Mouse (Mus musculus) splenic B cell, adult 2 months (primary cell): Measurements from ENCODE around the gene Ppm1b.

Source experiments
- DNase-seq: peaks from one replicate; pipeline ENCODE4 v3.0.0-alpha.2; 2011; ENCODE audit warnings: low read depth, low spot score
- H3K27me3 ChIP-seq: 2 replicates; pipeline ENCODE4 v1.6.1; 2012; ENCODE audit warnings: mild to moderate bottlenecking, low read length, moderate library complexity, mixed read lengths; ENCODE audit not compliant: control insufficient read depth, poor library complexity, insufficient read depth, severe bottlenecking
- H3K36me3 ChIP-seq: 2 replicates; pipeline ENCODE4 v1.6.1; 2012; ENCODE audit warnings: mild to moderate bottlenecking, low read length, moderate library complexity, mixed read lengths; ENCODE audit not compliant: control insufficient read depth, poor library complexity, insufficient read depth, severe bottlenecking

Gene Ppm1b

DNA sequence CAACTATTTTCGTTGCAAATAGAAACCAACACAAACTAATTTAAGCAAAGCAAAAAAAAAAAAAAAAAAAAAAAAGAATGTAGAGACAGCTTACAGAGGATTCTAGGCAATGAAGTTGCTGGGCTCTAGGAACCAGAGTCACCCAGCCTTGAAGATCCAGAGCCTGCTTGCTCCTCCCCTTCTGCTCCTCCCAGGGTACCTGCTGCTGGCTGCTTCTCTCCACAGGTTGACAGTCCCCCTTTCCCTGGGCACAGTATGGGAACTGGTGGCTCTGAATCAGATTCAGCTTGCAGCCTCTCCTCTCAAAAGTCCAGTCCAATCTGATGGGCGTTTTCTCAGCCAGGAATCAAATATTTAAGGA lies 13.5 kb upstream of the Ppm1b start:
- DNase-seq = no peak
- Histone ChIP-seq H3K36me3 (no peaks in the 10 kb centered on the region), H3K27me3 (no peaks in the 10 kb centered on the region)

DNA sequence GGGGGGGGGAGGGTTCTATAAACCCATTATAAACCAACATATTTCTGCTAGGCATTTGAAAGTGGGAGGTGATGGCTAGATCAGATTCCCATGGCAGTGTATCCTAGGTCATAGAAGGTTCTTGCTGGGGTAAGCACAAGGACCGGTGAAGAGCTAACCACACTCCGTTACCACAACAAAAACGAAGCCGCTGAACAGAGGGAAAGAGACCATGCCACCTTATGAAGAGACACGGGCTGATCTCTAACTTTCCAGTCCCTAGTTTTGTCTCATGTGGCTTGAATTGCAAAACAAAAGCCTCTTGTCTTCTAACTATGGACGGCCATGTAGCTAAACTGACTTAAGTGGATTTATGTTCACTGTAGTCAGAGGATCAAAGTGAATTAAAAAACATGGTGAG lies 12.2 kb upstream of the Ppm1b start:
- DNase-seq = no peak
- H3K27me3 ChIP-seq = no peaks in the 10 kb centered on the region

DNA sequence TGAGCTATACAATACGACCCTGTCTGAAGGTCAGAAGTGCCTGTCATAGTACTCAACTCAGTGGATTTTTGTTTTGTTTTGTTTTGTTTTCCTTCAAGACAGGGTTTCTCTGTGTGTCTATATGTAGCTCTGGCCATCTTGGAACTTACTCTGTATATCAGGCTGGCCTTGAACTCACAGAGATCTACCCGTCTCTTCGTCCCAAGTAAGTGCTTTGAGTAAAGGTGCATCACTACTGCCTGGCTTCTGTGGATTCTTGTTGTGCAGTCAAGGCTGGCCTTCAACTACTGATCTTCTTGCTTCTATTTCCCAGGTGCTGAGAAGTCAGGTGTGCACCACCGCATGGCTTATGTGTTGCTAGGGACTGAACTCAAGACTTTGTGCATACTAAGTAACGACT lies 4.0 kb upstream of the Ppm1b start:
- no peaks in the 10 kb centered on the region; the same call in 1 of the 2 replicates for H3K36me3 ChIP-seq
- no peak for DNase-seq

More for the DNA sequence above, 12.2 kb upstream of the Ppm1b start:
- no peaks in the 10 kb centered on the region for H3K36me3 ChIP-seq

DNA sequence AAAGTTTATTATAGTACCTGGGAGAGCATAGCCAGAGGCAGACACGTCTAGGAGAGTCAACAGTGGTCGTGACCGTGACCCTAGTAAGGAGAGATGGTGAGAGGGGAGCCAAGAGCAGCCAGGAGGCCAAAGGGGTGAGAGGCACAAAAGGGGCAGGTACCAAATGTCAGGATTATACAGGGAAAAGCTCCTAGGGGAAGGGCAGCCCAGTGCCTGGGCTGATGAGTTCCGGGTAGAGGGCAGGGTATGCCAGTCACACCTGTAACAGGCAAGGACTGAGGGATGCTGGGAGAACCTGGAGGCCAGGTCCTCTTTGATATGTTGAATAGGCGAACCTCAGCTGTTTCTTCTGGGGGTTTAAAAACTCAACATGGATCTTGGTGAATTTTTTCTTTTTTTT lies 2.8 kb upstream of the Ppm1b start:
- Histone ChIP-seq H3K36me3 (no peaks in the 10 kb centered on the region; the same call in 1 of the 2 replicates), H3K27me3 (no peaks in the 10 kb centered on the region)
- no peak for DNase-seq

More for the DNA sequence above, 4.0 kb upstream of the Ppm1b start:
- no peaks in the 10 kb centered on the region for H3K27me3 ChIP-seq

DNA sequence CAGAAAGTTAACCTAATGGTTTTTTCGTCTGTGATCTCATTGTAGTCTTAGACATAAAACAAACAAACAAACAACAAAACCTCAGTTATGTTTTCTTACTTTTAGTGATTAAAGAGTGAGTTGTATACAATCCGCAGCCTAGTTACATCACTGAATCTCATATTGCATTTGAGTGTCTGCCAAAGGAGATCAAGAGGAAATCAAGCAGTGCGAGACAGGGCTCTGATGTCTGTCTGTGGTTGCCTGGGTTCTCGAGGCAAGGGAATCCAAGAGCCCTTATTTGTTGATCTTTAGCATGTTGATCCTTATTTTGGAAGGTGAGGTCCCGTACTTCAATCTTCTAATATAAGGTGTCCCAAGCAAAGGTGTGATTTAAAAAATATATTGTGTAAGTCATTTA lies 1.7 kb upstream of the Ppm1b start:
- no peak for DNase-seq
- H3K27me3 ChIP-seq = no peaks in the 10 kb centered on the region
- H3K36me3 ChIP-seq = no peaks in the 10 kb centered on the region; the same call in 1 of the 2 replicates

DNA sequence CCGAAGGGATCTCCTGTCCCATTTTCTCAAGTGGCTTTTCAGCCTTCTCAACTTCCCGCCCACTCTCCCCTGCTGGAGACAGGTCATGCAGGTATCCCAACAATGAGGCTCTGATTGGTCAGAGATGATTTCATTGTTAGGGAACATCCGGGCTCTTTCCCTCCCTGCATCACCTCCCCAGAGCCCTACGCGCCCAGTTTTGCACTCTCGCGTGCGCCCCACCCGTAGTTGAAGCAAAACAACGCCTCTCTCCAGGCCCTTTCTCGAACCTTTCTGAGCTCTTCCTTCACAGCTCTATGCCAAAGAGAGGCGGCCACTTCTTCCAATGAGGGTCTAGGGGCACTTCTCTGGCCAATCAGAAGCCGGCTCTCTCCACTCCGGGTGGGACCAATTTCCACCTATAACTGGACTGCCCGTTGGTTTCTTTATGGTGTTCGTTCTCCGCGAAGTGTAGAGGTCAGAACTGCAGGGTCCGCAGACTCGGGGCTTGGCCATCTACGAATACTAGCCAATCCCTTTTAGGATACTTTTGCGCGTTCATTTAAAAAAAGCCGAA lies 468 bp downstream of the Ppm1b start:
- Histone ChIP-seq H3K27me3 (no peaks in the 10 kb centered on the region), H3K36me3 (no peaks in the 10 kb centered on the region; the same call in 1 of the 2 replicates)
- DNase-seq = peak; percentile 94

DNA sequence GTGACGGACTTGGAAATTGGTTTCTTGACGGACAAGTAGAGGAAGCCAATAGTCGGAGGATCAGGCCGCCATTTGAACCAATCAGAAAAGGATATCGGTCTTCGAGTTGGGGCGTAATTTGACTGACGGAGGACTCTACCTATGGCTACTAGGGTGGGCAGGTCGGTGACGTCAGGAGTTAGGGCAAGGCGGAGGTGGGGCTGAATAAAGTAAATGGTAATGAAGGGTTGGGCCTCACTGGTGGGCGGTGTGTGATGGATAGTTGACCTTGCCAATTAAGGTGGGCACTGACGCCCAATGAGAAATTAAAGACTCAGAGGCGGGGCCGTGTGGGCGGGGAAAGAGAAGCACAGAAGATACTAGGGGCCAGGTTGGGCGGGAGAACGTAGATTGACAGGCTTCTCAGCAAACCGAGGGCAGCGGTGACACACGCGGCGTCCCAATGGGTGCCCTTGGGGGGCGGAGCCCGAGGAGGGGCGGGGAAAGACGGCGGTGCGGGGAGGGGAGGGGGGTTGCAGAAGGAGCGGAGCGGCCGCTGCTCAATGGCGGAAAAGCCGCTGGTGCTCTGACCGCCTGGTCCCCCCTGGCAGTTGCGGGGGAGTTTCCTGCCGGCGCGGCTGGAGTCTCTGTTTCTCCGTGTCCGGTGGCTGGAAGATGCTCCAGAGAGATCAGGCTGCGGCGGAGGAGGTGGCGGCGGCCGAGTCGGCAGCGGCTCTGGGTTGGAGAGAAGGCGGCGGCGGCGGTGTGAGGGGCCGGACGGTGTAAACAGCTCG lies 1.1 kb downstream of the Ppm1b start:
- DNase-seq = peak; percentile 100
- no peaks in the 10 kb centered on the region for H3K27me3 ChIP-seq

DNA sequence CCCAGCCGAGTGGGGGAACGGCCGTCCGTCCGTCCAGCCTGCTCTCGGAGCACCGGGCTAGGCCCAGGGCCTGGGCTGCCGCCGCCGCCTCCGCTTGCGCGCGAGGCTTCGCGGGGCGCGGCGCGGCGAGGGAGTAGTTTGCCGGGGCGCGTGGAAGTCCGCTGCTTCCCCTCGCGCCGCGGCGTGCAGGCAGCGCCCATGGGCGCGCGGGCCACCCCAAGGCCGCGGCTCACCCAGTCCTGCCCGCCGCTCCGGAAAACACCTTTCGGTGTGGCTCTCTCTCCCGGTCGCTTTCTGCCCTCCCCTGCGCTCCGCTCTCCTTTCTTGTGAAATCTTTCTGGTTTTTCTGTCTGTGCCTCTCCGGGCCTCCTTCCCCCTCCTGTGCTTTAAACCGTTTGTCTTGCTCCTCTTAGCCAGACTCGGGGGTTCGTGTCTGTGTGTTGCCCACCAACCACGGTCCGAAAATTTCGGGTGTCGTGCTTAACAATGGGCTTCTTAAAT lies 1.9 kb downstream of the Ppm1b start:
- Histone ChIP-seq H3K36me3 (no peaks in the 10 kb centered on the region; the same call in 1 of the 2 replicates), H3K27me3 (no peaks in the 10 kb centered on the region)
- peak; percentile 54 for DNase-seq

More for the DNA sequence above, 1.1 kb downstream of the Ppm1b start:
- no peaks in the 10 kb centered on the region; the same call in 1 of the 2 replicates for H3K36me3 ChIP-seq

DNA sequence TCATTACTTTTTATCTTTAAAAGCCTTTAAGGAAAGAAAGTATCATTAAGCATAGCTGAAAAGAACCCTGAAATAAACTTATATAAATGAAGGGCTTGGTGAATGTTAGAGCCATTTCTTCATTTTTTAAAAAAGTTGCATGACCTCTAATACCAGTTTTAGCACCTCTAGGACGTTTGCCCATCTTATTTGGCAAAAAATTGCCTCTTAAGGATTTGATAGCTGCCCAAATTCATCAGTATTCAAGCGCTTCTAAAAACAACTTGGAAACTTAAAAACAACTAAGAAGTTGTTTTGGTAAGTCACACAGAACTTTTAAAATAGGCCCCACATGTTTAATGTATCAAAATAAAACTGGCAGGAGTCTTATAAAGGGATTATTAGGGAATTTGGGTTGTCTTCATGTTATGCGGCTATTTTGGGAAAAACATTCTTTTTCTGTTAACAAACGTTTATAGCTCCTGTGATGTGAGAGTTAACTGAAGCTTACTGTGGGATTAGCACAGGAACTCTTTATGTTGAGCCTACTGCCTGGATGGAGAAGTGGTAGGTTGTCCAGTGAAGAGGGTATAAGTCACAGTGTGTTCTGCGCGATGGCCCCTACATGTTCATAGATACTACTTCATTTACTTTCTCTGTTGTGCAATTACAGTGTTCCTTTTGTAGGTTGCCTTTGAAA lies 2.6 kb downstream of the Ppm1b start:
- no peak for DNase-seq
- H3K36me3 ChIP-seq = no peaks in the 10 kb centered on the region; the same call in 1 of the 2 replicates
- H3K27me3 ChIP-seq = no peaks in the 10 kb centered on the region

DNA sequence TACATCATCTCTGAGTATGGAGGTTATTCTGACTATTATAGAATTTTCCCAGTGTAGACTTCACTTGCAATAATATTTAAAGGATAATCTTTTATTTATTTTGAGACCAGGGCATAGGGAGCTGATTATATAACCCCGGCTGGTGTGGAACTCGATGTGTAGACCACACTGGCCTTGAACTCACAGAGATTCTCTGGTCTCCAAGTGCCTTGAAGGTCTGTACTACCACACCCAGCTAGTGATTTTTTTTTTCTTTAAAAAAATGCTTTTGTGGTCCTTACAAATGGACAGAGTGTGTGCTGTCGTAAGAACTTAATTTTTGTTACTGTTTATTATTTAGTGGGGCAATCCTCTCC lies 3.1 kb downstream of the Ppm1b start:
- DNase-seq = no peak
- Histone ChIP-seq H3K36me3 (no peaks in the 10 kb centered on the region; the same call in 1 of the 2 replicates), H3K27me3 (no peaks in the 10 kb centered on the region)

DNA sequence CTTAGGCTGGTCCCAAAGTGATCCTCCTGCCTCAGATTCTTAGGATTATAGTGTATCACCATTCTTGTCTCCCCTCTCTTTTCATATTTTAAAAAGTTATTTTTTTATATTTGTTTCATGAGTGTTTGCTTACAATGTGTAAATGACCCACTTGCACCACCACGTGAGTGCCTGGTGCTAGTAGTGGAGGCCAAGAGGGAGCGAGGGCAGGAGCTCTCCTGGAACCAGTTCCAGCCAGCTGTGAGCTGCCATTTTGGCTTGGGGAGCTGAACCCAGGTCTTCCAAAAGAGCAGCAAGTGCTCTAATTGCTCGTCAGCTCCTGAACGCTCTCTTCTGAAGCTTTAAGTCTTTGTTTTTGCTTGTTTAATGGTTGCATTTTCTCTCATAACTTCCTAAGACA lies 3.6 kb downstream of the Ppm1b start:
- no peaks in the 10 kb centered on the region; the same call in 1 of the 2 replicates for H3K36me3 ChIP-seq
- DNase-seq = no peak
- H3K27me3 ChIP-seq = no peaks in the 10 kb centered on the region

DNA sequence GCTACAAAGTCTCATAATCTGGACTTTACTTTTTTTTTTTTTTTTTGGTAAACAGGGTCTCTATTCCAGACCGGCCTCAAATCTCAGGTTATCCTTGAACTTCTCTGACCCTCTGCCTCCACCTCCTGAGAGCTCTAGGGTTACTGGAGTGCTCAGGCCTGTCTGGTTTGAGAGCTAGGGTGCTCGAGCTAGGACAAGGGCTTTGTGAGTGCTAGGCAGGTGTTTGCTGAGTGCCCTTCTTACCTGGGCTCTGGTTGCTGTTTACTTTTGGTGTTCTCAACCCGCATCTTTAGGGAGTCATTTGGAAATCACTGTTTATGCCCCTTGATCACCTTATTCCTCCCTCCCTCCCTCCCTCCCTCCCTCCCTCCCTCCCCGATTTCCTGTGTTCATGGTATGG lies 5.5 kb downstream of the Ppm1b start:
- no peaks in the 10 kb centered on the region for H3K27me3 ChIP-seq
- DNase-seq = no peak

DNA sequence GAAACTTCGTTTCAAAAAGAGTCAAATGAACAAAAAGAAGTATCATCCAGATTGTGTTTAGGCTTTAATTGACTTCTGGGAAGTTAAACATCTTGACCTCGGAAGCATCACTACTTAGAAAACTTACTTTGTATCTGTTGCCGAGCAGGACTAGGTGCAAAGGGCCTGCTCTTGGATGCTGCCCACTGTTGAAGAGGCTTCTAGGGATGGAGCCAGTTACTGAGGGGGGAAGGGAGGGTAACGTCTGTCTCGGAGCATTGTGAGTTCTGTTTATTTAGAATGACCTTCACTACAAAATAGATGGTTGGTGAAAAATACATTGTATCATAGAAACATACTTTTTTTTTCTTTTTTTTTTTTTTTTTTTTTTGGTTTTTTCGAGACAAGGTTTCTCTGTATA lies 7.1 kb downstream of the Ppm1b start:
- Histone ChIP-seq H3K27me3 (no peaks in the 10 kb centered on the region), H3K36me3 (no peaks in the 10 kb centered on the region; the same call in 1 of the 2 replicates)
- DNase-seq = no peak

More for the DNA sequence above, 5.5 kb downstream of the Ppm1b start:
- no peaks in the 10 kb centered on the region; the same call in 1 of the 2 replicates for H3K36me3 ChIP-seq

DNA sequence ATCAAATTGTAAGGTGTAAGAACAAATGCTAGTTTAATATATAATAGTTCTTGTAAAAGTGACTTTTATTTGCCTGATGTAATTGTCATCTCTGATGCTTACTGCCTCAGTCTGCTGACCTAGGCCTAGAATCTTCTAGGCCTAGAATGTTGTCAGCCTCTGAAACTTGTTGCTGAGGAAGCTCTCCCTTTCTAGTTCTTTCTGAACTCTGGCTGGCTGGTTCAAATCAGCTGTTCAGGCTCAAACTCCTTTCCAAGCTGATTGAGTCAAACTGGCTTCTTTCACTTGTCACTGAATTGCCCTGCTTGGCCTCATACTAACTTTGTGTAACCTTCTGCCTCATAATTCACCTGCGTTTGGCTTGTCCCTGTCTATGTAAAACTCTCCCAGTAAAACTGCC lies 9.7 kb downstream of the Ppm1b start:
- Histone ChIP-seq H3K36me3 (no peaks in the 10 kb centered on the region), H3K27me3 (no peaks in the 10 kb centered on the region)
- no peak for DNase-seq

DNA sequence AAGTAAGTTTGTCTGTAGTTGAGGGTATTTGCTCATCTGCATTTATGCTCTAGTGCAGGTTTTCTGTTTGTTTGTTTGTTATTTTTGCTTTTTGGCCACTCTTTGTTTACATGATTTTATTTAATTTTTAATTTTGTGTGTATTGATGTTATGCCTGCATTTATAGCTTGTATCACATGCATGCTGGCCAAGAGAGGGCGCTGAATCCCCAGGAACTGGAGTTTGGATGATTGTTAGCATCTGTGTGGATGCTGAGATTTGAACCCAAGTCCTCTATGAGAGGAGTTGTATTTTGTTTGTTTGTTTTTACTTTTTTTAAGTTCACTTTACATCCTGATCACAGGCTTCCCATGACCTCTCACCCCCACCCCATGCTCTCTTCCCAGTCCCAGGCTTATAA lies 10.5 kb downstream of the Ppm1b start:
- DNase-seq = peak; percentile 18
- Histone ChIP-seq H3K36me3 (no peaks in the 10 kb centered on the region), H3K27me3 (no peaks in the 10 kb centered on the region)
